Mouse (Mus musculus): Measurements from ENCODE around the gene Lrrc10.
A peak's percentile ranks its signal among the peaks of the same experiment; 100 is the strongest.
"Not testable (repeated sequence)": the region's sequence is repeated elsewhere in the genome, so short reads cannot be mapped to it uniquely, and the experiment has no call there.

Lrrc10 gene

DNA sequence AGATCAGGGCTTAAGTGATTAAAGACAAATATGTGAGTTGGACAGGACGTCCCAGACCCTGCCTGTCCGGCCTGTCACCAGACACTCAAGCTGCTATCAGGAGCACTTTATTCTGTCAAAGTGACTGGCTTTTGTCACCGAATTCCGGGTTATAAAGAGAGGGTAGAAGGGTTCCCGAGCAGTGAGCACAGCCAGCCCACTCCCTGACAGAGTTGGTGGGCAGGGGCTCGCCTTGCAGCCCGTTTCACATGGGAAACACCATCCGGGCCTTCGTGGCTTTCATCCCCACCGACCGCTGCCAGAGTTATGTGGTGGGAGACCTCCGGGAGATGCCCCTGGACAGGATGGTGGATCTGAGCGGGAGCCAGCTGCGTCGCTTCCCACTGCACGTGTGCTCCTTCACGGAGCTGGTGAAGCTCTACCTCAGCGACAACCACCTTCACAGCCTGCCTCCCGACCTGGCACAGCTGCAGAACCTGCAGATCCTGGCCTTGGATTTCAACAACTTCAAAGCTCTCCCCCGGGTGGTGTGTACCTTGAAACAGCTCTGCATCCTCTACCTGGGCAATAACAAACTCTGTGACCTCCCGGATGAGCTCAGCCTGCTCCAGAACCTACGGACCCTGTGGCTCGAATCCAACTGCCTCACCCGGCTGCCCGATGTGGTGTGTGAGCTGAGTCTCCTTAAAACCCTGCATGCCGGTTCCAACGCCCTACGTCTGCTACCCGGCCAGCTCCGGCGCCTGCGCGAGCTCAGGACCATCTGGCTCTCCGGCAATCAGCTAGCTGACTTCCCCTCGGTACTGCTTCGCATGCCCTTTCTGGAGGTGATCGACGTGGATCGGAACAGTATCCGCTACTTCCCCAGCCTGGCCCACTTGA is at the start of gene Lrrc10:
Lrrc10 (plus strand) TSS at position 167 of the 882 bp plus-strand sequence.
- DNase-seq (ENCODE audit: low spot score in 2 of 2): no peak

DNA sequence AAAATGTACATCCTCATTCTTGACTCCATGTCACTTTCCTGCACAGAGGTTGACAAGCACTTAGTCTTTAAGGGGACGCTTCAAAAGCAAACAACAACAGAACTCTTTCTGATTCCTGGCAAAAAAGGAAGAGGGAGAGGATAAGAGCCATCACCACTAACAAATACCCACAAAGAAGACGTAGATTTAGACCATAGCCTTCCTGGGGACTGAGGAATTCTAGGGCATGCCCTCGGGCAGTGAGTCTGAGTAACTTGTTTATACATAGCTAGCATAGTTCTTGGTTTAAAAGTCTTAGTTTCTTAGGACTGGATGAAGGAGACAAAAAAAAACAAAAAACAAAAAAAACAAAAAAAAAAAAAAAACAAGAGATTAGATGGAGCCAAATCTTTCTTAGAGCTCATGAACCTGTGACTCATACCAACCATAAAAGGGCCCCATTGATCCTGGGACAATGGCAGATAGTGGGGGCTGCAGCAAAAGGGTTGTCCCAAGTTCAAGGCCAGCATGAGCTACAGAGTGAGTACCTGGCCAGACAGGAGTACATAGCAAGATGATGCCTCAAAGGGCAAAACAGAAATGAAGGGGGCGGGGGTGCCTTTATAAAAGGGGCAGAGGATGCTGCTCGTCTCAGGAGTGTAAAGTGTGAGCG is 49.4 kb upstream of the Lrrc10 start:
- DNase-seq (ENCODE audit: low spot score in 2 of 2): no peak

DNA sequence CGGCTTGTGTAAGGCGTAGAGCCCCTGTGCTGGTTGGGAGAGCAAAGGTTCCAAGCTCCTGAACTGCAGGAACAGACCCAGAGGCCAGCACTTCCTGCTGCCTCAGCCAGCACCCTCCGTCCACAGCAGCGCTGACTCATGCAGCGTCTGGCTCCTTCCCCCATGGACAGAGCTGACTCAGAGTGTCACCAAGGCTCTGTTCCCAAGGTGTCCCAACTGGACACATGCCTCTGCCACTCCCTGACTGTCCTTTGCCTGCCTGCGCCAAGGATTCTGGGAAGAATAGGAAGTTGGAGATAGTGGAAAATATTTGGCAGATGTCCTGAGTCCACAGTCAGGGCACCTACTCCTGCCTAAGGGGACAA is 48.9 kb upstream of the Lrrc10 start:
- DNase-seq (ENCODE audit: low spot score in 2 of 2): peak in 1 of 2 experiments; percentile 42

DNA sequence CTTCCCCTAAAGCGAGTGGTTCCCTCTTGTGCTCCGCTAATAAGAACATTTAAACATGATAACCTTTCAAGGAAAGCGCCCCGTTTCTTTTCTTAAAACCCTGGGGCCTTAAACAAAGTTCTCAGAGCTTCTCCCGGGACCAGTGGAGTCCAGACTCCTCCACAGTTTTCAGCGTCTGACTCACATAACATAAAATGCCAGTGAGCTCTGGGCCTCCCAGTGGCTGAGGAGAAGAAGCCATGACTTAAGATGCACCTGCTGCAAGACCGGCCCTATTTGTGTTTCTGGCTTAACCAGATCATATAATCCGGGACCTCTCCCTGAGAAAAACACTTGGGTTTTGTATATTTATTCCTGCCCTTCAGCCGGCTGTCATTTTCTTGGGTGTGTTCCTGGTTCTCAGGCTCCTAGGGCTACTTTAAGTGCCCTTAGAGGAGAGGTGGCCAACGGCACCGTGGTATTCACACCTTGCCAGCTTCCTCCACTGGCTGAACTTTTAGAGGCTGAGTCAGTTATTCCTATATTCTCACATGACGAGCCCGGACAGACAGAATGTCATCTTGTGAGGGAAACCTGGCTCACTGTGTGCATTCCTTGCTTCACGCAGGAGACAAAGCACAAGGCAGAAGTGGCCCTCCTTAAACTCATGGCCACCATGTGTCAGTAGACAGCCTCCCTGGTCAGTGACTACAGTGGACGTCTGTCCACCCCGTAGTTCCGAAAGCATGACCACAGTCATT is 46.3 kb upstream of the Lrrc10 start:
- DNase-seq (ENCODE audit: low spot score in 2 of 2): no peak

DNA sequence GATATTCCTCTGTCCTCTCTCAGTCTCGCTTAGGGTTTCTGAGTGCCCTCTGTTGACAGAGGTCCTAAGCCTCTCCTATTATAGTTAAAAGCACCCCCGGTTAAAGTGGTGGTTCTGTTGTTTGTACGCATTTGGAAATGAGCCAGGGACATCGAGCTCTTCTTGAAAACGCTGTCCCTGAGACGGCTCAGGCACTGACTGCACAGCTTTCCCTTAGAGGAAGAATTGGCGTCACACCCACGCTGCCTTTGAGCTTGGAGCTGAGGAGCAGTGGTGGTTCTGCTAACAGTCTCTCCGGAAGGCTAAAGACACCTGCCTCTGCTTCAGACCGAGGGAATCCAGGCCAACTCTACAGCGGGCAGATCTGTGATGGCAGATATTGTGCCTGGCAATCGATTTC is 44.2 kb upstream of the Lrrc10 start:
- DNase-seq (ENCODE audit: low spot score in 2 of 2): no peak

DNA sequence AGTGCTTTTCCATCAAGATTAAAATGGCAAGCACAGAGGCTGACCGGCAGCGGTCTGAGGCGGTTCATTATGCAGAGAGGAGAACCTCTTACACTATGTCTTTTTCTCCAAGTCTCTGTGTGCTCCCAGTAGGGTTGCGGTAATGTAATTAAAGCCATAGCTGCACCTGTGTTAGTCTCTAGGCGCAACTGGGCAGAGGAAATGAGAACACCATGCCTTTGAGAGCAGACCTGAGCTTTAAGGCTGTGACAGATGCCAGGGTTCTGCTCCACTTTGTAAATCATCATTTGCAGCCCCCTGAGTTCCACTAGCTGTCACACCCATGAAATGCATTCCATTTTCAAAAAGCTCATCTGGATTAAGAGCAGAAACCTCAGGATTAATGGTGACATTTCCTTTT is 40.4 kb upstream of the Lrrc10 start:
- no peak for DNase-seq (ENCODE audit: low spot score in 2 of 2)

DNA sequence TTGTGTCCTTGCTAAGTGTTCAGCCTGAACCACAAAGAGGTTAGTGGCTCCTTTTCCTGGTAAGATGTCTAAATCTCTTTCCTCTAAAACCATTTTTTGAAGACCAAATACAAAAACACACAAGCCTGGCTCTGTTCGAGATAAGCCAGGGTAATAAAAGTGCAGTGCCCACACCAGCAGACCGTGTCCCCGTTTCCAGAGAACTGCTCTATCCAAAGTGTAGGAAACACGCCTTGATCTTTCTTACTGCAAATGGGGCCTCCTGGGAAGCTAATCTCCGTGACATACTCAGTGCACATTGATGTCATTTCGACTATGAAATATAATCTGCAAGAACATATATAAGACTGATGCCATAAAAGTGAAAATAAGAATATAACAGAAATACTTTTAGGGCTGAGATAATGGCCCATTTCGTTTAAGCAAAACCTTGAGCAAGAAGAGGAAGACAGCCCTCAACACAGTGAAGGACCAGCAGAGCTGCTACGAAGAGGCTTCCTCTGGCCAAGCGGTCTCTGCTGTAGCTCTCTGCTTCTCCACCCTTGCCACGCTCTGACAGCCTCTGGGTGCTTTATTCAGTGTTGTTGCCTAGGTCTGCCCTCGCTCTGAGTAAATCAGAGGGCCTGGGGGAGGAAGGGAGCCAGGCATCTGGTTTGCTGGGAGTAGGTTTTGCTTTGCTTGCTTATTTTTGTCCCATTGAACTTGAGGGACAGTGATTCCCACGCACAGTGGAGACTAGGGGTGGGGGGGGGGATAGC is 39.3 kb upstream of the Lrrc10 start:
- DNase-seq (ENCODE audit: low spot score in 2 of 2): no peak

DNA sequence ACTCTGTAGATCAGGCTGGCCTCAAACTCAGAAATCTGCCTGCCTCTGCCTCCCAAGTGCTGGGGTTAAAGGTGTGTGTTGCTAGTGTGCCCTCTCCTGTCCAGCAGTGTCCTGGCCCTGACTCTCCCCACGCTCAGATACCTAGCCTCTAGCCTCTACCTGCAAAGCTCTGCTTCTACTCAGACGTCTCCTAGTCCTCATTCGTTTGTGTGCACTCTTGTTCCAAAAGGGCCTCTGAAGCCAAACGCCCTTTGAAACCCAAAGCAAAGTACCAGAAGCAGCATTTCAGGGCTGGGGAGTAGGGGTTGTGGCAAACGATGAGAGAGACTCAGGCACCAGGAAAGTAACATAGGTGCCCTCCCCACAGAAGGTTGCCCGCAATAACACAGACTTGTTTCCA is 35.5 kb upstream of the Lrrc10 start:
- DNase-seq (ENCODE audit: low spot score in 2 of 2): no peak

DNA sequence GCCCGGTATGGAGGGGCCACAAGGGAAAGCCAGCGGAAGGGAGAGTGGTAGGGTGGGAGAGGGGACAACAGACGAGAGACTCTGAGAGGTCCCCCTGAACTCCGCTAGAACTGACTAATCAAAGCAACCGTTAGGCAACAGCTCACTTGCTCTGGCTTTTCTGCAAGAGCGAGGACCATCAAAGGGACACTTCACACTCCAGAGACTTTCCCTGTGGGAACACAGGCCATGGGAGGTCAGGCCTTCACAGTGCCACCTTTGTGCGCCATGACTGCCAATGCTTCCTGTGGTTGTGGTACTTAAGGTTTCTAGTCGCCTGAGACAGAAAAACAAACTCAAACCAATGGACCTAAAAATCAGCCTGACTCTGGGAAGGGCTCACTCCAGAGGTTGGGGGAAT is 34.1 kb upstream of the Lrrc10 start:
- no peak for DNase-seq (ENCODE audit: low spot score in 2 of 2)

DNA sequence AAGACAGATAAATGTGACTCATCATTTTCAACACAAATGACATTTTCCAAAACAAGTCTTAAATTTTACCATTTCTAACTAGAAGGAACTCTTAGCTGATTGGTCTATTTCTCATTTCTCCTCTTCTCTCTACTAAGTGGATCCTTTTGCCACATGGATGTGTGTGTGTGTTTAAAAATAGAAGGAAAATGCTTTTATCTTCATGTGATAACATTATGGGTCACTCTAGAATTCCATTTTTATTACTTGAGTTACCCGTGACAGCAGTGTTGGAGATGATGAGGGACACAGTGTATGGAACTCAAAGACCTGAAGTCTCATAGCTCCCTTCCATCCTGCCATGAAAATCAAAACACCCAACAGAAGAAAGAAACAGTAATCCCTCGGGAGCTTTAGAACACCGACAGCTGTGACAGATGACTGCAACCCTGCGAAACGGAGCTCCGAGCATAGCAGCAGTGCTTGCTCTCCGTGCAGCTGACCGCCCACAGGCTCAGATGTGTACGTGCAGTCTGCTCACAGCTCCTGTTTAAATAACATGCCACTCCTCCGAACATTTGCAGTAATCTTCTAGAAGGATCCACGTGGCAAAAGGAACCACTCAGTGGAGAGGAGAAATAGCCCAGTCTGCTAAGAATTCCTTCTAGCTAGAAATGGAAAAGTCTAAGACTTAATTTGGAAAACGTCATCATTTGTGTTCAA is 31.3 kb upstream of the Lrrc10 start:
- no peak for DNase-seq (ENCODE audit: low spot score in 2 of 2)

DNA sequence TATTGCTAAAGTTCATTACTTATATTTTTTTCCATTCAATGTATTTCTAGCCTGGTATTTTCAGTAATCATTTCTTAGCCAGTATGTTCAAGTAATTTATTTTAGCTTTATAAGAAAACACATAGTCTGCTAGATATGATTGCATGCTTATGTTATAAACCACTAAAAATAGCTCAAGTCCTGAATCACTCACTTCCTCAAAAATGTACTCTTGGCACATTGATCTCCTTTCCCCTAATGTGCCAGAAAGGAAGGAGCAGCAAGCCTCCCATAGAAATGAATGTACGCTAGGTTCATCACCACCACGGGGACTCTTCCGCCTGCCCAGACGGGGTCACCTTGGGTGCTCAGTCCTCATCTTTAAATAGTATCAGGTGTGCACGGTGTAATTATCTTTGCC is 30.6 kb upstream of the Lrrc10 start:
- no peak for DNase-seq (ENCODE audit: low spot score in 2 of 2)

DNA sequence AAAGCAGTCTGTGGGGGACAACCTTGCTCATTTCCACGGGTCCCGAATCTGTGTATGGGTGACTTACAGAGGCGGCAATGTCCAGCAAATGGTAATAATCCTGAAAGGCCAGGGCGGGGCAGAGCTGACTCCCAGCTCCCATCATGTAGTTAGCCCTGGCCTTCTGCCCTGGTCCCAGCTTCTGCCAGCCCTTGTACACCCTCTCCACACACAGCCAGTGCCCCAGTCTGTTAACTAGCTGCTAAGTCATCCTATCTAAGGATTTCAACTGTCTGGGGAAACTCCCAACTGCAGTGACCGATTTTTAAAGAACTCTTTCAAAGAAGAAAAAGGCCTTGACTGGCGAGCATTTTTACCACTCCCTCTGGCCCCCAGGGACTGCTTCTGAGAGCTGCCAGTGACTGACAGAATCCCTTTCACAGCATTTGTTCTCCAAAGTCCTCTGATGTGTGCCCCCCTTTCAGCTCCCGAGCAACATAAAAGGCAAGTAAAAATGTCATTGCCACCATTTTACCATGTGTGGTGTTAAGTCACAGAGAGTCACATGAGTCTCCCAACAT is 26.8 kb upstream of the Lrrc10 start:
- no peak for DNase-seq (ENCODE audit: low spot score in 2 of 2)

DNA sequence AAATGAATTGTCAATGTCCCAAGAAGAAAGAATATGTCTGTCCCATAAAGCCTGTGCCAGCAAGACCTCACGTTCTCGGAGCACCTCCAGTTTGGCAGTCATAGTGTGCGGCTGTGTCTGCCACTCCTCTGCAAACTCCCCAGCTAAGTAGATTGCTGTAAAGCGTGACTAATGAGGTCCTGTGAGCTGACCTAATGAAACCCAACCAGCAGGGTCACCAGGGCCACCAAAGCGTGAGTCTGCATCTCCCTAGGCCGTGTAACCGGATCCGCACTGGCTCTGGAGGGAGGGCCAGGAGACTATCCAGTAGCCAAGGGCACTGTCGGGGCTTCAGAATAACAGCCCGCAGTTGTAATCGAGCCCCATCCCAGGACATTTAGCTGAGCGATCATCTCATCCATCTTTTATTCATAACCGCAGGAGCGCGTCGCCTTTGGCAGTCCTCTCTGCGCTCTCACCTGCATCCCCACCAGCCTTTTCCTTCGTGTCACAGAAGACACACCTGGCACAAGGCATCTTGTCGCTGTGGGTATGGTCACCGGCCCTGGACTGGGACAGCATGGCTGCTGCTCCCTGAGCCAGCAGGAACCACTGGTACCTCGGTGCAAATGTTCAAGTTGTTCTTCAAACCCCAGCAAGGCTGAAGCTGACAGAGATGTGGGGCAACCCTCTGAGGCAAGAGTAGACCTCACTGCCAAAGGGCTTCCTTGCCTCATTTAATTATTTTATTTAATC is 24.0 kb upstream of the Lrrc10 start:
- no peak for DNase-seq (ENCODE audit: low spot score in 2 of 2)

DNA sequence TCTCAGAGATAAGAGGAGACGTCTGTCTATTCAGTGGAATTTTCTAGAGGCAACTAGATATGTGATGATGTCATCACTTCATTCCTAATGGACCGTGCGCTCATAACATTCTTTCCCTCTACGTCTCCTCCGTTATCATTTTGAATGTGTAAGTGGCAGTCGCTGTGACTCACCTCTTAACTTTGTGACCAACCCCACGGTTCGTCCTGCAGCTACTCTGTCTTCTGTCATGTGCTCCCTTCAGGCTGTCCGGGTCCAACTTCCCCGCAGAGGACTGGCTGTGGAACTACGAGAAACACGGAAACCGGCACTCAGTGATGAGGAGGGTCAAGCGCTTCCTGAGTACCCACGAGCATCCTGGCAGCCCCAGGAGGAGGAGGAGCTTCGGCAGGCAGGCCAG is 21.4 kb upstream of the Lrrc10 start:
- no peak for DNase-seq (ENCODE audit: low spot score in 2 of 2)

DNA sequence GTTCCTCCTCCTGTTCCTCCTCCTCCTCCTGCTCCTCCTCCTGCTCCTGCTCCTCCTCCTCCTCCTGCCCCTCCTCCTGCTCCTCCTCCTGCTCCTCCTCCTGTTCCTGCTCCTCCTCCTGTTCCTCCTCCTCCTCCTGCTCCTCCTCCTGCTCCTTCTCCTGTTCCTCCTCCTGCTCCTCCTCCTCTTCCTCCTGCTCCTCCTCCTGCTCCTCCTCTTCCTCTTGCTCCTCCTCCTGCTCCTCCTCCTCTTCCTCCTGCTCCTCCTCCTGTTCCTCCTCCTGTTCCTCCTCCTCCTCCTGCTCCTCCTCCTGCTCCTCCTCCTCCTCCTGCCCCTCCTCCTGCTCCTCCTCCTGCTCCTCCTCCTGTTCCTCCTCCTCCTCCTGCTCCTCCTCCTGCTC is 19.4 kb upstream of the Lrrc10 start:
- DNase-seq (ENCODE audit: low spot score in 2 of 2): not testable (repeated sequence)

DNA sequence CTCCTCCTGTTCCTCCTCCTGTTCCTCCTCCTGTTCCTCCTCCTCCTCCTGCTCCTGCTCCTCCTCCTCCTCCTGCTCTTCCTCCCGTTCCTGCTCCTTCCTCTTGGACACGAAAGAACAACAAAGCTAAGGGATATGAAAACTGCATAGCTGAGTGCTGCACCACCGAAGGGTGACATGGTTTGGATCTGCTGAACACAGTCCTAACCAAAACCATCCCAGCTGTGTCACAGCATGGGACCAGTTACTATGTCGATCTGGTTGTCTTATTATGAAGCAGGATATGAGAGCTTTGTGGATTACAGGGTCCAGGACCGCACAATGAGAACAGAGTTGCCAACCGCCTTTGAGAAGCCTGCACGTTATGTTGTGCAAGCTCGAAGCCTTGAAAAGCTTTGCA is 19.0 kb upstream of the Lrrc10 start:
- DNase-seq (ENCODE audit: low spot score in 2 of 2): no peak

DNA sequence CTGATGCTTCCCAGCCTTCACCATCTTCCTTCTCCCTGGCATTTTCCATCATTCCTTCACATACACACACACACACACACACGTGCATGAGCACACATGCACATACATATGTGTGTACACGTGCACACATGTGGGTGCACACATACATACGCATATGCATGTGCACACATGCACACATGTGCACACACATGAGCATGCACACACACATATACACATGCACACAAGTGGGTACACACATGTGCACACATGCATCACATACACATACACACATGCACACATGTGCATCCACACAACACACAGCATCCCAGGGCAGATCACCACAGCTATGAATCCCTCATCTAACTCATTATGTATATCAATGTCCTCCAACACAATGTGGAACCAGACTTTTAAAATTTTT is 14.0 kb upstream of the Lrrc10 start:
- no peak for DNase-seq (ENCODE audit: low spot score in 2 of 2)

DNA sequence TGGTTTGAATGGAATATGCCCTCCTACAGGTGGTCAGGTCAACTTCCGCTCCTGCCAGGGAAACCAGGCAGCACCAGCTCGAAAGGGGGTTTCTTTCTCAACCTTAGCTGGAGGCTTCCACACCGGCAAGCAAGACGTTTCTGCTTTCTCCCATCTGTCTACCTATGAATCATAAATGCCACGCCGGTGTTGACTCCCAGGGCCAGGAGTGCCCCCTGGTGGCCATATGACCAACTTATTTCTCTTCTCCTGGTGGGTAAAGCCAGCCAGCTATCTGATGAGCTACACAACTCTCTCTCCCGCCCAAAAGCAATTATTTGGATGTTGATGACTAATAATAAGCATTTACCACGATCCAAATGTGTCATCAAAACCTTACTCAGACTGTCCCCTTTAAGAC is 11.4 kb upstream of the Lrrc10 start:
- DNase-seq (ENCODE audit: low spot score in 2 of 2): peak; percentile 63 to 86

DNA sequence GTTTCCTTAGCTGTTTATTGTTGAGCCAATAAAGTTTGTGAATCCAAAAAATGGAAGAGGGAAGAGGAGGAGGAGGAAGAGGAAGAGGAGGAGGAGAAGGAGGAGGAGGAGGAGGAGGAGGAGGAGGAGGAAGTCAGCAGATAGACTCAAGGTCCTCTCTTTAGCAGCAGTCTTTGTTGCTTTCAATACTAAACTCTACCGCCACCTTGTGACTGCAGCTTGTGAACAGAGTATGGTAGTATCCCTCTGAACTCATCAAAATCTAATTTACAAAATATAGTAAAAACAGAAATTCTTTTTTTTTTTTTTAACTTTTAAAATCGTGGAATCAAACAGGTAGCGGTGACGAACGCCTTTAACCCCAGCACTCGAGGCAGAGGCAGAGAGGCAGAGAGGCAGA is 4.8 kb upstream of the Lrrc10 start:
- no peak for DNase-seq (ENCODE audit: low spot score in 2 of 2)

DNA sequence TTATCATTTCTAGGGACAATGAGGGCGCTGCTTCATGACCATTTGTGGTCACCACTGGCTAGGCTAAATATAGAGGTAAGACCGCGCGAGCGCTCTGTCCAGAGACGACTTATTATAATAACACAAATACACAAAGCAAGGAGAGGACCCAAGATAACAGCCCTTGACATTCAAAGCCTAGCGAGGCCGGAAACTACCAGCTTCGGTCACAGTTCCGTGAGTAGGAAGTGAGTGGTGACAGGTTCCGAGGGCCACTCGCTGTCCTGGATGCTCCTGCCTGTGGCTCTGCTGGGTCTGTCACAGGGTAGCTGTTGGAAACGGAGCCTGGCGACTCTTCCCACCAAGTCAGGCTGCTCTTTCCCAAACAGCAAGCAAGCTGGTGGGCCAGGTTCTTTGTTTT is 2.8 kb upstream of the Lrrc10 start:
- no peak for DNase-seq (ENCODE audit: low spot score in 2 of 2)
